Mouse (Mus musculus) lung, adult 2 months (tissue): ENCODE data around the gene Hfe.
A peak's percentile ranks its signal among the peaks of the same experiment; 100 is the strongest.

ENCODE experiments used
- CTCF ChIP-seq: fragments of 200-500 bp; IDR thresholded peaks from 2 replicates; pipeline ENCODE4 v1.5.1; 2011; ENCODE audit warnings: mild to moderate bottlenecking, low read length, control low read depth; ENCODE audit not compliant: insufficient read depth
- POLR2A ChIP-seq: fragments of 200-500 bp; IDR thresholded peaks from 2 replicates; pipeline ENCODE4 v1.6.1; 2011; ENCODE audit warnings: low read depth, mild to moderate bottlenecking, control low read depth, low read length, borderline replicate concordance; ENCODE audit errors: extremely low read depth

- TF ChIP-seq CTCF (no peak), POLR2A (peak; percentile 41; the same call in 1 of the 2 replicates)
Observed at GRCm38 (mm10) chr13:23683755-23684281, 26.8 kb downstream of the Hfe start, which contains the start of the genes Hist1h2ac and Hist1h2bc.
